Mouse (Mus musculus) thymus, postnatal 4 days (tissue): ENCODE results near the gene Map3k5.

Experiments used
- DNase-seq: peaks from one replicate; pipeline ENCODE4 v3.0.0; 2021

Gene Map3k5

GRCm38 (mm10) chr10:20119504-20120425, 185.5 kb downstream of the Map3k5 start:
- peak; percentile 68 for DNase-seq

DNA sequence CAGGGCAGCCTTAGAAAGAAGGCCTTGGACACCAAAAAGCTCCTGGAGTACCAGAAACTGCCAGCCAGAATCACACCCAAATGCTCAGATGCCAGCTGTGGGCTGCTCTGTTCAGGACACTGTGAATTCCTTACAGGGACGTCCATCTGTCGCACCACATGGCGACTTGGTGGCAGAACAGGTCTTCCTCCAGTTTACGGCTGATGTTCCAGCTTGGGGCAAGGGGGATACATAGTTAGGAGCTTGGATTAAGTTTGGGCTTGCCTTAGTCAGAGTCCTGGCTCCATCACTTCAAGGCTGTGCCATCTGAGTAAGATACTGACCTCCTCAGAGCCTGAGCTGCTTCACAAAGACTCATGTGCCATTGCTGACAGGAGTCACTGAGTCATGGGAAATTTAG, 187.7 kb downstream of the Map3k5 start:
- no peak for DNase-seq

DNA sequence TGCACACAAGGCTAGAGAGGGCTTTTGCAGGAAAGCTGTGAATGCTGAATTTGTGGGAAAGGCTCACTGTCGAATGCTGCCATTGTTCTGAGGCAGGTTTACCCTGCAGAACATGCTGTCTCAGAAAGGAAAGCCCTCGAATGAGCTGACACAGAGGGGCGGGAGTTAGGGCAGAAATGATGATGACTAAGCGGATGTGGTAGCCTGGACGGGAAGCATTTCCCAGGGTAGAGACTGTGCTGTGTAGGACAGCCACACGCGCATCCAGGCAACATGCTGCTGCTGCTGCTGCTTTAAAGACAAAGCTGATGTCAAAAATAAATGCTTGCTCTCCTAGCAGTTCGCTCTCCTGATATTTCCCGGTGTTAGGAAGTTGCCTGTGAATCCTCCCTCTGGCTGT, 189.1 kb downstream of the Map3k5 start:
- peak; percentile 67 for DNase-seq

DNA sequence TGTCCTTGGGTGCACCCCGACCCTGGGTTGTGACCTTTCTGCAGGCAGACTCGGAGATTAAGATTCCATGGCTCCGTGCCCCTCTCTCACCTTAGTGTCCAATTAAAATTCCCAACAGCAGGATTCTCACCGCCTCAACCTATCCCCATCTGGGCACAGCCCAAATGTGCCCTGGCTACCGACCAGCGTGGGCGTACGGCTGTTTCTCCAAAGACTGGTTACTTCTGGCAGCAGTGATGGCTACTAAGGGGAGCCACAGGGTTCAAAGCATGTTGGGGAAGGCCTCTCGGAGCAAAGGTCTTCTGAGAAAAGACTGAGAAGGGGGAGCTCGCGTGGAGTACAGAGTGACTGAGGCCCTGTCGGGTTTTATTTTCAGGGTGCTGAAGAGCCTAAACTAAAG, 190.3 kb downstream of the Map3k5 start:
- peak; percentile 15 for DNase-seq

DNA sequence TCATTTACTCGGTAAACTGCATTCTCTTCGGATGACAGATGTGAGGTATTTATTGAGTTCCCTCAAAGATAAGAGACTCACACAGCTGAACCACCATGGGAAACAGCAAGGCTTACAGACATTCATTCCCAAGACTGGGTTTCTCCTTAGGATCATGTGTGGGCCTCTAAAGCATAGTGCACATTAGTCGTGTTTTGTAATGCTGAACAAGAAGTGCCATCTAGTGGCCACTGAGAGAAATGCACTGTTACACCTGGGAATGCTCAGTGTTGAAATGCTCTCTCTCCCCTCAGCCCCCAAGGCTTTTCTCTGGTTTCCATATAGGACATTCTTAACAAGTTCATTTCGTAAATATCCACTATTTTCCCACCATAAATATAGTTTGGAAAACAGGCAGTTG, 191.0 kb downstream of the Map3k5 start:
- DNase-seq, result peak; percentile 72

- no peak for DNase-seq
Observed at GRCm38 (mm10) chr10:20132933-20133652, 198.8 kb downstream of the Map3k5 start.

DNA sequence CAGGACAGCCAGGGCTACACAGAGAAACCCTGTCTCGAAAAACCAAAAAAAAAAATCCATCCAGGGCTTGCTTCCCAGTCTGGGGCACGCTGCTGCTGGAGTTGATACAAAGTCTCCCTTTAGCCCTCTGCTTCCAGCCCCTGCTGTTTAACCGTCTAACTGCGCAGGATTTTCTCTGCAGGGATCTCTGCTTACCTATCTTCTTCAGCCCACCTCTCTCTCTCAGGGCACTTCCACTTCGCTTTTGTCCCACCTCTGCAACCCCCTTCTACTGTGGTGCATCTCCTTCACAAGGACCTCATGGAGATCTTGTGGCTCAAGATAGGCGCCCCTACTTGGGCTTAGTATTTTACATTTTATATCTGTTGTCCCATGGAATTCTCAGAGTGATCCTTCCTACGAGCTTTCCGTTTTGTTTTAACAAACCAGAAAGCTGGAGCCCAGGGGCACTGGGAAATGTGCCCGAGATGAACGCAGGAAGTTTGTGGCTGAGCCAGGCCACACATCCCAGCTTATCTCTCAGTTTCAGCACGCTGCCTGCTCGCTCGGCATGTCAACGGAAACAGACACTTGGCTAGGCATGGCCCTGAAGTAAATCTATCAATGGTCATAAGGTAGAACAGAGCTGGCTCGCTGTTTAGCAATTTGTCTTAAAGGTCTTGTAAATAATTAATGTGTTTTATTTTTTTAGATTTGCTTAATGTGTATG, 201.2 kb downstream of the Map3k5 start:
- DNase-seq, result peak; percentile 39

DNA sequence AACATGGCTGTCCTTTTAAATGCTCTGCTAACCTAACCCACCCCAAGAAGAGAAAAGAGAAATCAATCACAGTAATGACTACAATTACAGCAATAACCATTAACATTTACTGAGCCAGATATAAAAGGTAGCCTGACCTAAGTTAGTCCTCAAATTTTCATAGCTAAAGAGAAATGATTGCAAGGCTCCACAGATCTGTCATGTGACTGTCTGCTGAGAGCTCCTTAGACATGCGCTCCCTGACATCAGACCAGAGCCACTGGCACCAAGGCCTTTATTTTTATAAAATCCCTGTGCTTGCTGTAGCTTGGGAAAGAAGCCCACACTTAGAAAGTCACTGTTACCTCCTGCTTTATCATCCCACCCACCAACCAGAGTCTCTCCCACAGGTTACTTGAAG, 202.2 kb downstream of the Map3k5 start:
- no peak for DNase-seq

- DNase-seq, result no peak
Observed at GRCm38 (mm10) chr10:20141376-20141775, 207.1 kb downstream of the Map3k5 start.

DNA sequence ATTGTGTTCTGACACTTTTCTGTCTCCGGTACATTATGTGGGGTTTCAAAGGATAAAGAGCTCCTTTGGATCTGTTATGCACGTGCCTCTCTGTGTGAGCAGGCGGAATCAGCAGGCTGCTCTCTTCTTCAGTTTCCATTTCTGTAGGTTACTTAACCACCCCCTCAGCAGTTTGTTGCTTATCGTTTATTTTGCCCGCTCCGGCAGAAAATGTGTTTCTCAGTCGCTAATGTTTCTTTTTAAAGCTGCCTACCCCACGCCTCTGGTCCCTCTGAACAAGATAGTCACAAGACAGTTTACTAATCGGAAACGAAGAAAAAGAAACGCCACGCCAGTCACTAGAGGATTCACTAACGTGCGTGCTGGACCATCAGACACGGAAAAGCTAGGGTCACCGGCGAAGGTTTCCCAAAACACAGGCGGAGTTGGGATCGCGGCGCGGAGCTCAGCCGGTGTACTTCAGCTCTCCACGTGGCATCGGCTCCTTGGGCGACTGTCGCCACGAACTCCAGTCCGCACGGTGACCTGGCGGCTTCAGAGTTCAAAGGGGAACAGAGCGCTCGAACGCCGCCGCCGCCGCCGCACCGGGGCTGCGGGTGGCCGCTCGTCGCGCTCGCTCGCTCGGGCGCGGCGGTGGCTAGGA, 214.0 kb downstream of the Map3k5 start, which contains the start of gene Map7:
Gene Map7 (plus strand): TSS at position 342 of the 643 bp plus-strand sequence.
- DNase-seq, result no peak

DNA sequence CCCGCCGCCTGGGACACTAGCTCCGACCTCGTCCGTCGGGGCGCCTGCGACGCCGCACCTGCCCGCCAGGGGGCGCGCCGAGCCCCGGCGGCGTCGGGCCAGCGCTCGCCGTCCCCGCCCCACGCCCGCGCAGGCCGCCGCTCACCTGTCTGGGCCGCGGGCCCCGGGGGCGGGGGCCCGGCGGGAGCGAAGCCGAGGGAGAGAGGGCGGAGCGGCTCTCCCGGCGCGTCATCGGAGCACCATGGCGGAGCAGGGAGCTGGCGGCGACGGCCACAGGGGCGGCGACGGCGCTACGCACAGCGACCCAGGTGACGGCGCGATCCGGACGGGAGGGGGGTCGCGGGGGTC, 214.5 kb downstream of the Map3k5 start:
- DNase-seq, result peak; percentile 77

DNA sequence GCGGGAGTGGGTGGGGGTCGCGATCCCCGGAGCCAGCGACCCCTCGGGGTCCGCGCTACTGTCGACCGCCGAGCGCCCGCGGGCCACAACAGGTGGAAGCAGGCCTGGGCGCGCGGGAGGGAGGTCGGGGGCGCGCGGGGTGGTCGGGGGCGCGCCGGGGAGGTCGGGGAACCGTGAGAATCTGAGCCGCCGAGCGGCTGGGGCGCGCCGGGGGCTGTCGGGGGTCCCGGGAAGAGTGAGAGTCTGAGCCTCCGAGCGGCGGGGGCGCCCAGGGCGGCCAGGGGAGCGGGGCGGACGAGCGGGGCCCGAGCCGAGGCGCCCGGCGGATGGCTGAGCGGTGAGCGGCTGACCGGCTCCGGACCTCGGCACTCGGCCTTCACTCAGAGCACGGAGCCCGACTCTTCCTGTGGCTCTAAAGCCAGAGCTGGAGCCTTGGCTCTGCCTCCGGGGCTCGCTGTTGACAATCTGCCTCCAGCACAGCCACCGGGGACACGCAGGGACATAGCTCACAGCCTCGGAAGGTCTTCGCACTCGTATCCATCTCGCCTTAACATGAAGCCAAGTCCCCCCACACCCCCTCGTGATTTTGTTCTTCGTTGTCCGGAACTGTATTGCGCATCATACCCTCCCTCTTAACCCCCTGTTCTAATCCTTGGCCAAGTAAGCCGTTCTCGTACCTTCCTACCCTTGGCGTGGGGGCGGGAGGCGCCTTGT, 215.0 kb downstream of the Map3k5 start:
- DNase-seq, result peak; percentile 71

DNA sequence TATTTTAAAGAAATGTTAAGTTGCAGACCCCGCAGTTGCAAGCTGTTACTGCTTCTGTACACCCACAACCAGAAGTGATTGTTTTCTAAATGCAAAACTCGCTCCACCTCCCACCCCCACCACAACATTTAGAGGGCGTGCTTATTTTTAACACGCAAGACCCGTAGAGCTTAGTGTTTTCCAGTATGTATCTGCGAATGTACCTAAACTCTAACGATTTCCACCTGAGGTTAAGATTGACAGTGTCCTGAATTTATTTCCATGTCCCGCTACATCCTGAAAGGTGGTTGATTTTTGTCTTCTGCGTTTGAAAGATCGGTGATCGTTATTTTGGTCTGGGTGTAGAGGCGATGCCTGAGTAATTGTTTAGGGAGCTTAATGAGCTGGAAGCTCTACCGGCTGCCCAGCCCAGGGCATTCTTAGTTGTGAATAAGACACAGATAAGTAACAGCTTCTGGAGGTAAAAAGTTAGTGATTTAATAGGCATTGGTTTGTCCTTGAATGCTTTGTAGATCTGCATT, 215.6 kb downstream of the Map3k5 start:
- DNase-seq, result no peak

GRCm38 (mm10) chr10:20152131-20152530, 217.9 kb downstream of the Map3k5 start:
- DNase-seq, result no peak

DNA sequence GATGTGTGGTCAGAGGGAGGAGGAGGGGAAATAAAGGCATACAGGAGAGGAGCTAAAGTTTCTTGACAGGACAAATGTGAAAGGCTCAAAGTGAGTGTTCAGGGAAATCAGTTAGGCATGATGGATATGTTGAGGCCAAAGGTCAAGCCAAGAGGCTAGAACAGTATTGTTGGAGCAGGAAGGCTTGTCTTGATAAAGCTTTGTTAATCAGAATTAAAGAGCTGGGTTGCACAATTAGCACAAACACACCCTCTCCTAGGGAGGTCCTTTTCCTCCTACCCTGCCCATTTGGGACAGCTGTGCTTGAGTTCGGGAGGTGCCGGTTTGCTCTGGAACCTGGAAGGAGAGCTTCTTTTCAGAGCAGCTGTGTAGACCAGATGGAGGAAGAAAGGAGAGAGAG, 219.2 kb downstream of the Map3k5 start:
- DNase-seq, result no peak

- DNase-seq, result no peak
Observed at GRCm38 (mm10) chr10:20155401-20155800, 221.1 kb downstream of the Map3k5 start.

DNA sequence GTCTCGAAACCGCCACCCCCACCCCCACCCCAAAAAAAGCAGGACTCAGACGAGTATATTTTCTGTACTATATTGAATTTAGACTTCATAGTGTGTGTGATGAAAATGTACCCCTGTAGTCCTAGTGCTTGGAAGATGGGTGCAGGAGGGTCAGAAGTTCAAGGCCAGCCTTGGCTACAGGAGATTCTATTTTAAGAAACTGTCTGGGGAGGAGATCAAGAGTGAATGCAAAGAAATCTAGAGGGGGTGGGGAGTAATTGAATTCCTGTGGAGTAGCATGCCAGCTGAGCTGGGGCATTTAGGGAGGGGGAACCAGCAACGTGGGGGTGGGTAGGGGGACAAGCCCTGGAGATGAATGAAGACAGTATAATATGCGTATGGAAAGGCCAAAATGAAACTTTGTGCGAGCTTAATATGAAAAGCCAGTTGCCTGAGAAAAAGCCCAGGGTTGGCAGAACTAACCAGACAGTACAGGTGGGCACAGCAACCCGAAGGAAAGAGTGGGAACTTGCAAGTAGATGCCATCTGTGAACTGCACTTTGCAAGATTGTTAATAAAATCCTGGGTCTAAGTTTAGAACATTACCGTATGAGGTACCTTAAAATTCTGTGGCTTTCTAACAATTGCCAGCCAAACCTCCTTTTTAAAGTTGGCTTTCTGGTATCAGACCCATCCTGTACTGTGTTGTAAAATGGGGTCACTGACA, 222.9 kb downstream of the Map3k5 start:
- no peak for DNase-seq

- no peak for DNase-seq
Observed at GRCm38 (mm10) chr10:20158756-20159155, 224.5 kb downstream of the Map3k5 start.

DNA sequence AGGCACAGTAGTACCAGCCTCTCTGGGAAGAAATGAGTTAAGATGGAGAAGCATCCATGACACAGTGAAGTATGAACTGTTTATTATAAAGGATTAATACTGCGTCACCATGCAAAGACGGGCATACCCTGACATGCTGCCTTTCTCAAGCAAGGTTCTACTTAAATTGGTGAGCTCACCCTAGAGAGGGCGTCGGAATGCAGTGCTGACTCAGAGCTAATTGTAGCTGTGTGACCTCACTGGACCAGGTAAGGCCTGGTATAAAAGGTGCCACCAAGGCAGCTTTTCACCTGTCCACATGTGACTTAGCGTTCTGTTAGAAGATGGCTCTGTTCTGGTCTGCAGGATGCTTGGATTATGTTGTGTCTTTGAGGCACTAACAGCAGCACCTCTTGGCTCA, 225.0 kb downstream of the Map3k5 start:
- DNase-seq, result no peak

GRCm38 (mm10) chr10:20160914-20161313, 226.6 kb downstream of the Map3k5 start:
- DNase-seq, result no peak

DNA sequence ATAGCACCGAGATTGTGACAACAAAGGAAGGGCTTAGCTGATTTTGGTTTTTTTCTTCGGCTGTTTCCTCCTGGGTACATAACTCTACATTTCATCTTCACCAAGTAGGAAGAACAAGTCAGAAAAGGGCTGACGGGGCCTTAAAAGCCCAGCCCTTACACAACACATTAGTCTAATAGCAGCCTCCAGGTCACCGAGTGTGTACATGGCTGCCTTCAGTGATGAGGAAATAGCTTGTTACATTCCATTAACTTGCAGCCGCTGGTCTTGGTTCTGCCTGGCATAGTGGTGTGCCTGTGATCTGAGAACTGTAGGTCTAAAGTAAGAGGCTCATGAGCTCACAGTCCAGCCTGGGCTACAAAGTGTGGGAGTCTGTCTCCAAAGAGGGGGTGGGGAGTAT, 230.5 kb downstream of the Map3k5 start:
- no peak for DNase-seq
